Mouse (Mus musculus): ENCODE results near the gene Atg5. TPM values are rescaled to one million over a fixed set of nuclear protein-coding genes. Genes with fewer than 3 reads are reported as not detected.

The Atg5 gene
- total and polyA plus RNA-seq, 2 experiments from 2014 or later, result 27.7 to 50.3 TPM

DNA sequence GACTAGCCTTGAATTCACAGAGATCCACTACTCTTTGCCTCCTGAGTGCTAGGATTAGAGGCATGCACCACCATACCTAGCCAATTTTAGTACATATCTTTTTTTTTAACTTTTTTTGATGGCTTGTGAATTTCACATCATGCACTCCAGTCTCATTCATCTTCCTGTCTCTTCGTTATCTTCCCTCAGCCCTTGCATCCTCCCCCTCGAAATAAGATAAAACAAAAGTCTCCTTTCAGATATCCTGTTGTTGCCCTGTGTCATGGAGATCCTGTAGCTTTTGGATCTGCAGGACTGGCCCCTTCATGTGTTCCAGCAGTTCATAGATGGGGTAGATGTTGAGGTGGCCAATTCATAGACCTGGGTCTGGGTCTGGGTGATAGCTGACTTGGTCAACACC lies 106.5 kb downstream of the Atg5 start:
- Histone ChIP-seq H3K36me3 (ENCODE audit: insufficient read depth) (no peaks in the 10 kb centered on the region), H3K27ac (ENCODE audit: low read depth, low read length) (no peak overlapping the region), H3K9ac (no peak overlapping the region), H3K4me1 (ENCODE audit: insufficient read depth) (no peaks in the 10 kb centered on the region), H3K27me3 (ENCODE audit: insufficient read depth, low read length) (no peaks in the 10 kb centered on the region), H3K4me3 (ENCODE audit: low read depth, low read length) (no peak overlapping the region), H3K4me2 (ENCODE audit: low read depth) (no peak overlapping the region), H3K9me3 (ENCODE audit: low read length) (no peaks in the 10 kb centered on the region)
- 86% methylated on average over 2 of the region's 2 CpGs for WGBS
- no peak for TF ChIP-seq CTCF (IDR thresholded peaks at IDR 0.05; ENCODE audit: low read depth)
- no peak for DNase-seq
- ATAC-seq, result no peak

DNA sequence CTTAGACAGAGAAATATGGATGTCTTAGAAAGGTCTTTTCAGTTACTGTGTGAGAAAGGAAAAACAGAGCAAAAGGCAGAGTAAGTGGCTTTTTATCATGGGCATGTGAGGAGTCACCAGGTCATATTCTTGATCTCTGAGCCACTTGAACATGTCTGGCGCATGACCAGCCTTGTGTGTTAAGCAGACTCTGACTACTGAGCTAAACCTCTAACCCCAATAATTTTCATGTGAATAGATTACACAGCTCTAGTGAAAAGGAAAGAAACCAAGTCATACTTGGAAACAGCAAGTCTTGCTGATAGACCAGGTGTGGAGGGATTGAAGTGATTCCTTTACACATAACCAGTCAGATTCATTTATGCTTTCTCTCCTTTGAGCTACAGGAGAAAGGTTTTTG lies 107.3 kb downstream of the Atg5 start:
- no peak for ATAC-seq
- Histone ChIP-seq H3K27me3 (ENCODE audit: insufficient read depth, low read length) (no peaks in the 10 kb centered on the region), H3K27ac (ENCODE audit: low read depth, low read length) (no peak overlapping the region), H3K4me2 (ENCODE audit: low read depth) (no peak overlapping the region), H3K4me1 (ENCODE audit: insufficient read depth) (0 out of 2 replicates have a peak, but pooled peaks cover 2% of the 10 kb centered on the region), H3K36me3 (ENCODE audit: insufficient read depth) (no peaks in the 10 kb centered on the region), H3K9me3 (ENCODE audit: low read length) (no peaks in the 10 kb centered on the region), H3K4me3 (ENCODE audit: low read depth, low read length) (no peak overlapping the region), H3K9ac (no peak overlapping the region)
- 90% methylated on average over 1 of the region's 1 CpGs for WGBS
- no peak for DNase-seq
- TF ChIP-seq CTCF (IDR thresholded peaks at IDR 0.05; ENCODE audit: low read depth), result no peak

DNA sequence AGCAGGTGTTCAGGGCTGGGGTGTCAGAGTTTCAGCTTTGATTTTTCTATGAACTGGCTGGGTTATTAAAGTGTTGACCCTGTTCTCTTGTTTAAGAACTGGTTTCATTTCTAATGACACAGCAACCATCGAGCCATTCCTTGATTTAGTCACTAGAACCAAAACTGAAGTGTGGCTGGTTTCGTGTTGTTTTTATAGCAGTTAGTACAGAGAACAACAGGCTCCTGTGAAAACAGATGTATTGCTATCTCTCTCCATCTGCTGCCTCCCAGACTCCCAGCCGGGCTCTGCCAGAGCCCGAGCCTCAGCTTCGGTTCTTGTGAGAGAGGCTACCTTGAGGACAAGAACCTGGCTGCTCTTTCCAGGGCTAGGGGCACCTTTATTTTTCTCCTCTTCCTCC lies 109.7 kb downstream of the Atg5 start:
- Histone ChIP-seq H3K27me3 (ENCODE audit: insufficient read depth, low read length) (no peaks in the 10 kb centered on the region), H3K4me1 (ENCODE audit: insufficient read depth) (0 out of 2 replicates have a peak, but pooled peaks cover 2% of the 10 kb centered on the region), H3K4me3 (ENCODE audit: low read depth, low read length) (no peak overlapping the region), H3K4me2 (ENCODE audit: low read depth) (no peak overlapping the region), H3K36me3 (ENCODE audit: insufficient read depth) (no peaks in the 10 kb centered on the region), H3K27ac (ENCODE audit: low read depth, low read length) (no peak overlapping the region), H3K9ac (no peak overlapping the region), H3K9me3 (ENCODE audit: low read length) (no peaks in the 10 kb centered on the region)
- no peak for TF ChIP-seq CTCF (IDR thresholded peaks at IDR 0.05; ENCODE audit: low read depth)
- peak; percentile 84 for ATAC-seq
- peak; percentile 65 for DNase-seq
- 63% methylated on average over 5 of the region's 5 CpGs for WGBS

DNA sequence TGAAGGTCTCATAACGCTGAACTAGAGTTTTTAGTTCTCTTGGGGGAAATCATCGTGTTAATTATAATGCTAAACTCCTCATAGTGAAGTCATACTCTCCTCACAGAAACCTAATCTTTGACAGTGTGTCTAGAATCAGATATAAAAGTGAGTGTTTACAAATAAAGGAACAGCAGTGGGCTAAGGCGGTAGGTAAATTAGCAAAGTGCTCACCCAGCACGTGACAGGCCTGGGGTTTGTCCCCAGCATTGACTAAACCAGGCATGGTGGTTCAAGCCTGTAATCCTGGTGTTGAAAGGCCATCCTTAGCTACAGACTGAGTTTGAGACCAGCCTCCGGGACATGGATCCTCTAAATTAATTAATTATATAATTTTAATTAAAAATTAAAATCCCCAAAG lies 110.2 kb downstream of the Atg5 start:
- TF ChIP-seq CTCF (IDR thresholded peaks at IDR 0.05; ENCODE audit: low read depth), result no peak
- Histone ChIP-seq H3K9me3 (ENCODE audit: low read length) (no peaks in the 10 kb centered on the region), H3K27me3 (ENCODE audit: insufficient read depth, low read length) (no peaks in the 10 kb centered on the region), H3K9ac (no peak overlapping the region), H3K4me3 (ENCODE audit: low read depth, low read length) (no peak overlapping the region), H3K4me1 (ENCODE audit: insufficient read depth) (0 out of 2 replicates have a peak, but pooled peaks cover 2% of the 10 kb centered on the region), H3K27ac (ENCODE audit: low read depth, low read length) (no peak overlapping the region), H3K36me3 (ENCODE audit: insufficient read depth) (no peaks in the 10 kb centered on the region), H3K4me2 (ENCODE audit: low read depth) (no peak overlapping the region)
- no peak for DNase-seq
- ATAC-seq, result no peak
- 84% methylated on average over 5 of the region's 5 CpGs for WGBS

DNA sequence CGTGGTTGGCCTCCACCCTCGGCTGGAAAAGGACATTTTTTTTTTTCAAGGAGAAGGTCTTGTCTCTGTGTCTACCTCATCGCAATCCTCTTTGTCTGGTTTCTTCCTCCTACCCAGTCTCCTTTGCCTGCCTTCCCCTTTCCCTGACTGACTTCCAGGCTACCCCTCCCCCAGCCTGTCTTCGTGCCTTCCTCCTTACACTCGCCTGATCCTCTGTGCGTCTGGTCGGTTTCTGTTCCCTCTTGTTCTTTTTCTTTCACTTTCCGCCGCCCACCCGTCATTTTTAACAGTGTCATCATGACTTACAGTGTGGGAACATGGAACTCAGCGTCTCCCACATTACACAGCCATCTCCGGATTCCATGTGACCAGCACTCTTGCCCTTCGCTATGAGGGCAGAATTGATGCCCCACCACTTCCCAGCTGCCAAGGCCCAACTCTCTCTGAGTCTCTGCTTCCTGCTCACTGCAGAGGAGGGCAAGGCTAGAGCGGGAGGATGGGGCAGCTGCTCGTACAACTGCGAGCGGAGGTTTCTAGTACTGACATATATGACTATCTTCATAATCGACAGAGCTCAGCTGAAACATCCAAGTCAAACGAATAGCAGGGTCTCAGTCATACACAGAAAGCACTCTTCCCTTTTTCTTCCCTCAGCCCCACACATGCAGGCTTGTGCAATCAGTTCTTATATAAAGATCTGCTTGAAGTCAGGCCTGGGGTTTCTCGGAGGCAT lies 112.5 kb downstream of the Atg5 start:
- H3K27ac ChIP-seq (ENCODE audit: low read depth, low read length), result no peak overlapping the region
- 0 out of 2 replicates have a peak, but pooled peaks cover 2% of the 10 kb centered on the region for H3K4me1 ChIP-seq (ENCODE audit: insufficient read depth)
- no peaks in the 10 kb centered on the region for H3K9me3 ChIP-seq (ENCODE audit: low read length)
- DNase-seq (no peak), ATAC-seq (no peak)
- H3K4me3 ChIP-seq (ENCODE audit: low read depth, low read length), result no peak overlapping the region
- no peaks in the 10 kb centered on the region for H3K36me3 ChIP-seq (ENCODE audit: insufficient read depth)
- H3K4me2 ChIP-seq (ENCODE audit: low read depth), result peak overlapping the region; percentile 10; the same call in 1 of the 2 replicates
- H3K9ac ChIP-seq, result no peak overlapping the region
- TF ChIP-seq CTCF (IDR thresholded peaks at IDR 0.05; ENCODE audit: low read depth), result no peak
- H3K27me3 ChIP-seq (ENCODE audit: insufficient read depth, low read length), result no peaks in the 10 kb centered on the region
- WGBS, result 52% methylated on average over 20 of the region's 20 CpGs

DNA sequence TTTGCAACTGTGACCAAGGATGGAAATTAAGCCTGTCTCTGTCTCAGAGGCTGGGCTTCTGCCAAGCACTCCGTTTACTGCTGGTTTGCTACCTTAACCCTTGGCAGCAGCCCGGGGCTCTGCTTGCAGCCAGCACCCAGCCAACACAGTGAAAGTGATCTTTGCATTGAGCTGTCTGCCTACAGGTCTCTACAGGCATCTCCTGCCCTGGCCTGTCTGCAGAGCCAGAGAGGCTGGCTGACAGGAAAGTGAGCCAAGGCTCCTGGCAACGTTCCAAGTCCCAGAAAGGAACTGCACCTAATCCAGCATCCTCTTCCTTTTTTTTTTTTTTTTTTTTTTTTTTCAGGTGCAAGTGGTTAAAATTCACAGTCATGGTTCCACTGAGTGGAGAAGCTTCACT lies 113.2 kb downstream of the Atg5 start:
- DNase-seq (peak; percentile 33), ATAC-seq (no peak)
- no peak overlapping the region for H3K27ac ChIP-seq (ENCODE audit: low read depth, low read length)
- no peaks in the 10 kb centered on the region for H3K9me3 ChIP-seq (ENCODE audit: low read length)
- H3K4me1 ChIP-seq (ENCODE audit: insufficient read depth), result 0 out of 2 replicates have a peak, but pooled peaks cover 2% of the 10 kb centered on the region
- WGBS, result 20% methylated on average over 3 of the region's 3 CpGs
- H3K36me3 ChIP-seq (ENCODE audit: insufficient read depth), result no peaks in the 10 kb centered on the region
- no peaks in the 10 kb centered on the region for H3K27me3 ChIP-seq (ENCODE audit: insufficient read depth, low read length)
- H3K4me2 ChIP-seq (ENCODE audit: low read depth), result no peak overlapping the region
- no peak overlapping the region for H3K9ac ChIP-seq
- no peak for TF ChIP-seq CTCF (IDR thresholded peaks at IDR 0.05; ENCODE audit: low read depth)
- no peak overlapping the region for H3K4me3 ChIP-seq (ENCODE audit: low read depth, low read length)

DNA sequence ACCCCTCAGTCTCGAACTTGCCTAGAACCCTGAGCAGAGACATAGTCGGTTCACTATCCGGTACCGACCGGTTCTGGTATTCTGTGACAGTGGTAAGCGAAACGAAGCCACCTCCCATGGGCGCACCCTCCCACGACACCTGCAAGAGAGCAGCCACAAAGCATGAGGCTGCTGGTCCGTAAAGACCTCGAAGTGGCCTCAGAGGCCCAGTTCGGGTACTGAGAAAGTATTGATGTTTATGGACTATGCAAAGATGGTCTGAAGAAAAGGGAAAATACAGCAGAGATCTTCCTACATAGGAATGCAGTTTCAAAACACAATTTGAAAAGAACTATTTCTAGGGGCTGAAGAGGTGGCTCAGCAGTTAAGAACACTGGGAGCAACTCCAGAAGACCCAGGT lies 113.8 kb downstream of the Atg5 start:
- Histone ChIP-seq H3K4me2 (ENCODE audit: low read depth) (no peak overlapping the region), H3K9ac (no peak overlapping the region), H3K9me3 (ENCODE audit: low read length) (no peaks in the 10 kb centered on the region), H3K4me1 (ENCODE audit: insufficient read depth) (0 out of 2 replicates have a peak, but pooled peaks cover 2% of the 10 kb centered on the region), H3K4me3 (ENCODE audit: low read depth, low read length) (no peak overlapping the region), H3K27me3 (ENCODE audit: insufficient read depth, low read length) (no peaks in the 10 kb centered on the region), H3K27ac (ENCODE audit: low read depth, low read length) (no peak overlapping the region), H3K36me3 (ENCODE audit: insufficient read depth) (no peaks in the 10 kb centered on the region)
- WGBS, result 83% methylated on average over 12 of the region's 12 CpGs
- TF ChIP-seq CTCF (IDR thresholded peaks at IDR 0.05; ENCODE audit: low read depth), result no peak
- DNase-seq, result no peak
- no peak for ATAC-seq

Measured in forebrain, postnatal 0 days (tissue).